Mouse (Mus musculus): Measurements from ENCODE around the gene Cfd. TPM values are rescaled to one million over a fixed set of nuclear protein-coding genes. Genes with fewer than 3 reads are reported as not detected.

Gene Cfd
- total RNA-seq, 1 experiment, result not detected

GRCm38 (mm10) chr10:79853392-79853791 lies 37.3 kb upstream of the Cfd start:
- Histone ChIP-seq H3K36me3 (ENCODE audit: control insufficient read depth, insufficient read depth, low read length, poor library complexity, severe bottlenecking) (peaks cover 26% of the 10 kb centered on the region), H3K9ac (ENCODE audit: insufficient read depth, low read depth, low read length, poor library complexity, severe bottlenecking) (peak overlapping the region; percentile 91), H3K9me3 (ENCODE audit: control insufficient read depth, insufficient read depth, low read depth, low read length) (no peaks in the 10 kb centered on the region), H3K4me1 (ENCODE audit: control insufficient read depth in 2 of 2, insufficient read depth in 2 of 2, low read length in 2 of 2, poor library complexity in 1 of 2) (peaks cover 0 to 33% of the 10 kb centered on the region in 2 experiments; a peak in 3 of 4 replicates), H3K27ac (ENCODE audit: insufficient read depth, low read depth, low read length, poor library complexity, severe bottlenecking) (peak overlapping the region; percentile 97), H3K4me3 (ENCODE audit: insufficient read depth in 1 of 2, low read depth in 1 of 2, low read length in 2 of 2, poor library complexity in 1 of 2, severe bottlenecking in 1 of 2) (peak overlapping the region; percentile 69 to 70)
- in situ Hi-C loops (cut with MboI; ENCODE audit: low sequenced_read_pairs in 2 of 2, unreplicated experiment in 2 of 2), result no loop called here
- TF ChIP-seq HCFC1 (IDR thresholded peaks at IDR 0.05; ENCODE audit: borderline replicate concordance, insufficient read depth, low read length), result no peak
- TF ChIP-seq ZC3H11A (IDR thresholded peaks at IDR 0.05; ENCODE audit: borderline replicate concordance, low read depth, low read length), result no peak
- TF ChIP-seq ZNF384 (IDR thresholded peaks at IDR 0.05; ENCODE audit: low read depth, low read length), result peak; percentile 69
- no peak for DNase-seq (ENCODE audit: low read depth, low spot score)

DNA sequence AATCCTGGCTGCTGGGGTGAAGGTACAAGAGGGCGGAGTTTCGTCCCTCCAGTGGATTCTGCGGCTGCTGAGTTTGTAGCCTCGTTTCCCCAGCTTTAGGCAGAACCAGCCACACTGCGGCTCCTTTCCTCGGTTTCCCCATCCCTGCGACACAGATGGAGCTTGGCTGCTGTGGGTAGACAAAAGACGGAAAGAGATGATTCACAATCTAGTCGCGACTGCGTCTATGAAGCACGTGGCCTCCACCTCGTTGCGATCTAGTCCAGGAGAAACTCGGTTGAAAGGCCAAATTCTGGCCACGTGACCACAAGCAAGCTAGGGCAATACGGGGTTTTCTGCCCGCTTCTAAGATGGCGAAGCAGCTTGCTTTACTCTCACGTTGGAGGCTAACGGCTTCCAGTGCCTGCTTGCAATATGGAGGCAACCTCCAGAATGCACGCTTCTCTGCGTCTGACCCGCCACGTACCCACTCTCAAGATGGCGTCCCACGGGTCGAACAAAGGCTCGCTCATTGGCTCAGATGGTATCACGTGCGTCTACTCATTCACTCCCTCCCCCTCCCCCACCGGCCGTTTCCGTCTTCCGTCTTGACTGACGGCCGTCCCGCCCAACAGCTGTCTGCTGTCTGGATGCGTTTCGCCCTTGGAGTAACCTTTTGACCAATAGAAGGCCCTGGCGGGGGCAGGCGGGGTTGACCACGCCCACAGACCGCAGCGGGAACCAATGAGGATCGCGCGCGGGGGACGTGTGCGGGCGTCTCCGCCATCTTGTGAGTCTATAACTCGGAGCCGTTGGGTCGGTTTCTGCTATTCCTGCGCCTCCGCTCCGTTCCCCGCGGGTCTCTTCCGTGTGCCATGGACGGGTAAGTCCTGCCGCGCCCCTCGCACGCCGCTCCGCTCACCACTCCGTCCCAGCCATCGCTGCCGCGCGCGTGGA lies 36.5 kb upstream of the Cfd start, which contains the start of gene Ptbp1:
TSS of gene Ptbp1 (plus strand) at position 568 of the 936 bp plus-strand sequence.
- in situ Hi-C loops (cut with MboI; ENCODE audit: low sequenced_read_pairs in 2 of 2, unreplicated experiment in 2 of 2), result no loop called here
- Histone ChIP-seq H3K9ac (ENCODE audit: insufficient read depth, low read depth, low read length, poor library complexity, severe bottlenecking) (peak within 1 kb of the TSS; percentile 98), H3K36me3 (ENCODE audit: control insufficient read depth, insufficient read depth, low read length, poor library complexity, severe bottlenecking) (peaks cover 33% of the 10 kb centered on the region), H3K27ac (ENCODE audit: insufficient read depth, low read depth, low read length, poor library complexity, severe bottlenecking) (peak within 1 kb of the TSS; percentile 99), H3K4me1 (ENCODE audit: control insufficient read depth in 2 of 2, insufficient read depth in 2 of 2, low read length in 2 of 2, poor library complexity in 1 of 2) (peaks cover 0 to 34% of the 10 kb centered on the region in 2 experiments; a peak in 3 of 4 replicates), H3K4me3 (ENCODE audit: insufficient read depth in 1 of 2, low read depth in 1 of 2, low read length in 2 of 2, poor library complexity in 1 of 2, severe bottlenecking in 1 of 2) (peak within 1 kb of the TSS; percentile 94 to 95), H3K9me3 (ENCODE audit: control insufficient read depth, insufficient read depth, low read depth, low read length) (no peaks in the 10 kb centered on the region)
- peak; percentile 84 for TF ChIP-seq HCFC1 (IDR thresholded peaks at IDR 0.05; ENCODE audit: borderline replicate concordance, insufficient read depth, low read length)
- no peak for TF ChIP-seq ZNF384 (IDR thresholded peaks at IDR 0.05; ENCODE audit: low read depth, low read length)
- TF ChIP-seq CHD2 (IDR thresholded peaks at IDR 0.05; ENCODE audit: low read depth, low read length), result peak; percentile 89
- peak; percentile 100 for DNase-seq (ENCODE audit: low read depth, low spot score)

DNA sequence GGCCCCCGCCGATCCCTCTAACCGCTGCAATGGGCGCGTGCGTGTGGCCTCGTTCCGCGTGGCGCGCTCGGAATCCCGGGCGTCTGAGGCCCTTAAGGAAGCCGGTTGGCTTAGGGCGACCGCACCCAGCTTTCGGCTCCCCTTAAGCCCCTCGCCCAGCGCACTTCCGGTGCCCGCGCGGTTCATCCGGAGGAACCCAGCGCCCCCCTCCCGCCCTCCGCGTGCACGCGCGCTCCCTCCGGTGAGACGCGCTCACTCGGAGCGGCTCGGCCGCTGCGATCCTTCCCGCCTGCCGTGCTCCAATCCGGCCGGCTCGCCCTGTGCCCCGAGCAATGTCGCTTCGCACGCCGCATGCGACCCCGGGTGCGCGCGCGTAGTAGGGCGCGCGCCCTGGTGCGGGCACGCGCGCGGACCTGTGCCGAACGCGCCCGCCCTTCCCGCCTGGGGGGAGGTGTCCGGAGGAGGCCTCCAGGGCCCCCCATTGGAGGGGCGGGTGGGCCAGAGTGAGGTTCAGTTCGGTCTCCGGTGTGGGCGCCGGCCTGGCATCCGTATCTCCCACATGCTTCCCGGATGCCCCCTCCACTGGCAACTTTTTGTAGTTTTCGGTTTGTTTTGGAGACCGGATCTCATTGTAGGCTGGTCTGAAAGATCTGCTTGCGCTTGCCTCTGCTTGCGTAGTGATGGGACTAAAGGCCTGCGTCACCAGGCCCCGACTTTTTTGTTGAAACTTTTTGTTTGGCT lies 35.7 kb upstream of the Cfd start:
- H3K9me3 ChIP-seq (ENCODE audit: control insufficient read depth, insufficient read depth, low read depth, low read length), result no peaks in the 10 kb centered on the region
- in situ Hi-C loops (cut with MboI; ENCODE audit: low sequenced_read_pairs in 2 of 2, unreplicated experiment in 2 of 2), result no loop called here
- DNase-seq (ENCODE audit: low read depth, low spot score), result no peak
- H3K27ac ChIP-seq (ENCODE audit: insufficient read depth, low read depth, low read length, poor library complexity, severe bottlenecking), result peak overlapping the region; percentile 99
- peaks cover 42% of the 10 kb centered on the region for H3K36me3 ChIP-seq (ENCODE audit: control insufficient read depth, insufficient read depth, low read length, poor library complexity, severe bottlenecking)
- TF ChIP-seq HCFC1 (IDR thresholded peaks at IDR 0.05; ENCODE audit: borderline replicate concordance, insufficient read depth, low read length) (peak; percentile 47; the same call in 1 of the 2 replicates), MAFK (IDR thresholded peaks at IDR 0.05; ENCODE audit: insufficient read depth, low read depth, low read length) (no peak)
- H3K9ac ChIP-seq (ENCODE audit: insufficient read depth, low read depth, low read length, poor library complexity, severe bottlenecking), result peak overlapping the region; percentile 98
- H3K4me1 ChIP-seq (ENCODE audit: control insufficient read depth in 2 of 2, insufficient read depth in 2 of 2, low read length in 2 of 2, poor library complexity in 1 of 2), result peaks cover 0 to 38% of the 10 kb centered on the region in 2 experiments; a peak in 3 of 4 replicates
- peak overlapping the region; percentile 94 to 95 for H3K4me3 ChIP-seq (ENCODE audit: insufficient read depth in 1 of 2, low read depth in 1 of 2, low read length in 2 of 2, poor library complexity in 1 of 2, severe bottlenecking in 1 of 2)

DNA sequence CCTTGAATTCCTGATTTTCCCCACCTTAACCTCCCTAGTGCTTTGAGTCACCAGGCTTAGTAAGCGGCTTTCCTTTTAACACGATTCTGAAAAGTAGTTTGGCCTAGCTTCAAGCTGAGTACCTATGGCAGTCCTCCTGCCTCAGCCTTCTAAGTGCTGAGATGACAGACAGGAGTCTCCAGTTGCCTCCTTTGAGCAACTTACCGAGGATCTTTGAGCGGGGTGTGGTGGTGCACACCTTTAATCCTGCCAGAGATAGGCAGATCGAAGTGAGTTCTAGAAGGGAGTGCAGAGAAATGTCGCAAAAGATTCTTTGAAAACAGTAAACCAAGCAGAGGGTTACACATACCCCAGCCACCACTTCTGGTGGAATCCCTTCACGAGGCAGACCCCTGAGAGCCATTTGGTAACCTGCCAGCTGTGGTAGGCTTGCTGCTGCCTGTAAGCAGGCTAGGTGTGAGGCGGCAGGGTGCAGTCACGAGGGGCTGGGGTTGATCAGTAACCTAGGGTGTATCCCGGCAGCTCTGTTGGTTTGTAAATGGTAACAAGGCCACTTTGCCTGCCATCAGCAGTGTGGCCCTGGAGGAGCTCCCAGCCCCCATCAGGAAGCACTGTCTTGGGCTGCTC lies 35.0 kb upstream of the Cfd start:
- in situ Hi-C loops (cut with MboI; ENCODE audit: low sequenced_read_pairs in 2 of 2, unreplicated experiment in 2 of 2), result no loop called here
- H3K4me1 ChIP-seq (ENCODE audit: control insufficient read depth in 2 of 2, insufficient read depth in 2 of 2, low read length in 2 of 2, poor library complexity in 1 of 2), result peaks cover 0 to 37% of the 10 kb centered on the region in 2 experiments; a peak in 3 of 4 replicates
- DNase-seq (ENCODE audit: low read depth, low spot score), result no peak
- H3K9me3 ChIP-seq (ENCODE audit: control insufficient read depth, insufficient read depth, low read depth, low read length), result no peaks in the 10 kb centered on the region
- TF ChIP-seq HCFC1 (IDR thresholded peaks at IDR 0.05; ENCODE audit: borderline replicate concordance, insufficient read depth, low read length), result no peak; the same call in 1 of the 2 replicates
- peak overlapping the region; percentile 99; the same call in 1 of the 2 replicates for H3K27ac ChIP-seq (ENCODE audit: insufficient read depth, low read depth, low read length, poor library complexity, severe bottlenecking)
- peaks cover 49% of the 10 kb centered on the region for H3K36me3 ChIP-seq (ENCODE audit: control insufficient read depth, insufficient read depth, low read length, poor library complexity, severe bottlenecking)
- peak overlapping the region; percentile 94 to 95 for H3K4me3 ChIP-seq (ENCODE audit: insufficient read depth in 1 of 2, low read depth in 1 of 2, low read length in 2 of 2, poor library complexity in 1 of 2, severe bottlenecking in 1 of 2)
- H3K9ac ChIP-seq (ENCODE audit: insufficient read depth, low read depth, low read length, poor library complexity, severe bottlenecking), result peak overlapping the region; percentile 98

All from ES-E14 (cell line).